17 mouse cellular contexts compared by ENCODE assay signal in the genomic region with DNA sequence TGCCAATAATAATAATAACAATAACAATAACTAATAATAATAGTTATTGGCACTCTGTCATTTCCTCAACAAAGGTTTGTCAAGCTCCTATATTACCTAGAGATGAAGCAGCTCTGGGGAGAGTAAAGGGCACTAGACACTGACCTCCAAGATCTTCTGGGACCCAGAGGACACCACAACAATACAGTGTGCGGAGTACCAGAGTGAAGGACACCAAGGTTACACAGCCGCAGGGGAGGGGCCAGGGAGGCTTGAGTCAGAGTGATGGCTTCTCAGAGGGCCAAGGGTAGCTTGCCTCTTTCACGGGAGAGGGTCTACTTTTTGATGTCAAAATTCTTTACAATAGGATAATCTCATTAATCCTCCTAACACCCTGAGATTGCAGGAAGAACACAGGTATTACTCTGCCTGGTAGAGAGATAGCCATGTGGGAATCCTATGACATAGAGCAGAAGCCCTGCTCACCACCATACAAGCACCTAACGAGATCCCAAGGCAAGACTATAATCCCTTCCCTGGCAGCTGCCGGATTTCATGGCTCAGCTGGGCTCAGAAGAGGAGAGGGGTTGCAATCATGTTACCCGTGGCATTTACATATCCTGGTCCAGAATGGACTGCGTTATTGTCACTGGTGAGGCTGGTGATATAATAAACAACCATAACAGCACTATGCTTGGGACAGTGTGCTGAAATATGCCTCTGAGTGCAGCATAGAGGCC.
DNase-seq lines count a peak whose midpoint lies in the region; ATAC-seq lines count a peak whose summit lies in the region.
"Had no signal": no experiment of that assay in that cellular context is flagged by ENCODE, and none has a peak within 500 bp of the region (broad histone marks: within the 10 kb centered on the region; RNA-seq: fewer than 3 reads in every experiment).

No protein-coding gene starts in this region.

- 72% methylated on average over 7 of the region's 7 CpGs for WGBS in hindbrain, embryonic 10.5 days
- 47% methylated on average over 7 of the region's 7 CpGs for WGBS in hindbrain, embryonic 16.5 days
- 31% methylated on average over 7 of the region's 7 CpGs for WGBS in forebrain, embryonic 16.5 days
- WGBS in midbrain, embryonic 11.5 days: 36% methylated on average over 7 of the region's 7 CpGs

- H3K36me3 ChIP-seq in hindbrain, embryonic 10.5 days: no peaks in the 10 kb centered on the region
- no peaks in the 10 kb centered on the region for H3K36me3 ChIP-seq in hindbrain, embryonic 16.5 days (ENCODE audit: control insufficient read depth, insufficient read depth, low read length)
- no peaks in the 10 kb centered on the region for H3K36me3 ChIP-seq in forebrain, embryonic 16.5 days (ENCODE audit: control insufficient read depth, insufficient read depth)
- no peaks in the 10 kb centered on the region for H3K36me3 ChIP-seq in midbrain, embryonic 11.5 days (ENCODE audit: control insufficient read depth, insufficient read depth, low read length)
- H3K36me3 ChIP-seq: heart, embryonic 12.5 days; limb, embryonic 15.5 days; neural tube, embryonic 12.5 days had no signal

- H3K27me3 ChIP-seq in hindbrain, embryonic 10.5 days (ENCODE audit: insufficient read depth, poor library complexity, severe bottlenecking): no peaks in the 10 kb centered on the region; the same call in 1 of the 2 replicates
- no peaks in the 10 kb centered on the region for H3K27me3 ChIP-seq in hindbrain, embryonic 16.5 days (replicated peaks; ENCODE audit: control insufficient read depth, insufficient read depth, low read length)
- H3K27me3 ChIP-seq in forebrain, embryonic 16.5 days (replicated peaks; ENCODE audit: control insufficient read depth, insufficient read depth, low read length): no peaks in the 10 kb centered on the region
- H3K27me3 ChIP-seq in midbrain, embryonic 11.5 days (ENCODE audit: control insufficient read depth, insufficient read depth, low read length): no peaks in the 10 kb centered on the region
- H3K27me3 ChIP-seq: limb, embryonic 15.5 days; neural tube, embryonic 12.5 days had no signal

- peak overlapping the region; percentile 81 for H3K27ac ChIP-seq in hindbrain, embryonic 10.5 days
- no peak overlapping the region for H3K27ac ChIP-seq in hindbrain, embryonic 16.5 days (ENCODE audit: low read depth, low read length)
- no peak overlapping the region for H3K27ac ChIP-seq in forebrain, embryonic 16.5 days (ENCODE audit: low read length)
- peak overlapping the region; percentile 66 for H3K27ac ChIP-seq in midbrain, embryonic 11.5 days (ENCODE audit: low read depth, low read length)
- H3K27ac ChIP-seq: limb, embryonic 15.5 days had no signal

- peaks cover 29% of the 10 kb centered on the region for H3K4me1 ChIP-seq in hindbrain, embryonic 10.5 days (replicated peaks)
- H3K4me1 ChIP-seq in hindbrain, embryonic 16.5 days (ENCODE audit: control insufficient read depth, insufficient read depth, low read depth, low read length): peaks cover 6% of the 10 kb centered on the region
- peaks cover 18% of the 10 kb centered on the region for H3K4me1 ChIP-seq in forebrain, embryonic 16.5 days (replicated peaks; ENCODE audit: control insufficient read depth, insufficient read depth, low read length)
- H3K4me1 ChIP-seq in midbrain, embryonic 11.5 days (ENCODE audit: control insufficient read depth, insufficient read depth, low read length): peaks cover 22% of the 10 kb centered on the region
- H3K4me1 ChIP-seq: limb, embryonic 15.5 days had no signal

- no peaks in the 10 kb centered on the region for H3K9me3 ChIP-seq in hindbrain, embryonic 10.5 days
- no peaks in the 10 kb centered on the region for H3K9me3 ChIP-seq in hindbrain, embryonic 16.5 days (ENCODE audit: control insufficient read depth, low read length)
- no peaks in the 10 kb centered on the region for H3K9me3 ChIP-seq in forebrain, embryonic 16.5 days (ENCODE audit: control insufficient read depth, low read length)
- H3K9me3 ChIP-seq in midbrain, embryonic 11.5 days (ENCODE audit: control insufficient read depth, low read length): no peaks in the 10 kb centered on the region
- H3K9me3 ChIP-seq: heart, embryonic 12.5 days; limb, embryonic 15.5 days; neural tube, embryonic 12.5 days had no signal

- no peak for ATAC-seq in hindbrain, embryonic 16.5 days
- peak; percentile 31; the same call in 1 of the 2 replicates for ATAC-seq in forebrain, embryonic 16.5 days
- peak; percentile 42 for ATAC-seq in midbrain, embryonic 11.5 days (ENCODE audit: low FRiP score)
- ATAC-seq: intestine, postnatal 0 days; liver, postnatal 0 days had no signal

- H3K9ac ChIP-seq in hindbrain, embryonic 16.5 days (ENCODE audit: low read depth, low read length): no peak overlapping the region
- H3K9ac ChIP-seq in forebrain, embryonic 16.5 days (replicated peaks; ENCODE audit: low read depth, low read length): no peak overlapping the region
- no peak overlapping the region for H3K9ac ChIP-seq in midbrain, embryonic 11.5 days (ENCODE audit: low read length)
- H3K9ac ChIP-seq: heart, embryonic 12.5 days; limb, embryonic 15.5 days; liver, postnatal 0 days; neural tube, embryonic 12.5 days had no signal

- DNase-seq in hindbrain, embryonic 10.5 days (ENCODE audit: low spot score): no peak
- DNase-seq in midbrain, embryonic 11.5 days (ENCODE audit: low spot score, missing footprints): no peak
- peak; percentile 73 for DNase-seq in retina, postnatal 1 day
- DNase-seq in liver: no peak
- DNase-seq in urinary bladder, postnatal 14 days (ENCODE audit: low spot score): no peak
- DNase-seq: adrenal gland, postnatal 14 days; B cell, adult 2 months; cerebellum, adult 8-10 months; heart, postnatal 4 days; liver, postnatal 0 days; thymus, postnatal 36 days had no signal

- no peak overlapping the region for H3K4me3 ChIP-seq in hindbrain, embryonic 10.5 days
- H3K4me3 ChIP-seq in hindbrain, embryonic 16.5 days (ENCODE audit: low read length): no peak overlapping the region
- H3K4me3 ChIP-seq in forebrain, embryonic 16.5 days (replicated peaks; ENCODE audit: low read length): no peak overlapping the region
- H3K4me3 ChIP-seq in midbrain, embryonic 11.5 days (ENCODE audit: low read depth, low read length): no peak overlapping the region
- H3K4me3 ChIP-seq: heart, embryonic 12.5 days; limb, embryonic 15.5 days; neural tube, embryonic 12.5 days had no signal

- H3K4me2 ChIP-seq in hindbrain, embryonic 16.5 days (ENCODE audit: low read length): no peak overlapping the region
- no peak overlapping the region for H3K4me2 ChIP-seq in forebrain, embryonic 16.5 days (ENCODE audit: low read length)
- H3K4me2 ChIP-seq in midbrain, embryonic 11.5 days: no peak overlapping the region
- H3K4me2 ChIP-seq: heart, embryonic 12.5 days; limb, embryonic 15.5 days had no signal

Comparison
In these comparisons a context has a peak if more than half of its experiments do, and no peak if none do; other contexts are left out.
1. H3K27ac ChIP-seq: peak in hindbrain, embryonic 10.5 days (single experiment) and midbrain, embryonic 11.5 days (single experiment); none in hindbrain, embryonic 16.5 days (single experiment) and forebrain, embryonic 16.5 days (single experiment).